Mouse (Mus musculus) right cerebral cortex, postnatal 25 days (tissue): Measurements from ENCODE around the gene G0s2.

Source experiments
- DNase-seq: peaks from one replicate; pipeline ENCODE4 v3.0.0; 2022

Gene G0s2

DNA sequence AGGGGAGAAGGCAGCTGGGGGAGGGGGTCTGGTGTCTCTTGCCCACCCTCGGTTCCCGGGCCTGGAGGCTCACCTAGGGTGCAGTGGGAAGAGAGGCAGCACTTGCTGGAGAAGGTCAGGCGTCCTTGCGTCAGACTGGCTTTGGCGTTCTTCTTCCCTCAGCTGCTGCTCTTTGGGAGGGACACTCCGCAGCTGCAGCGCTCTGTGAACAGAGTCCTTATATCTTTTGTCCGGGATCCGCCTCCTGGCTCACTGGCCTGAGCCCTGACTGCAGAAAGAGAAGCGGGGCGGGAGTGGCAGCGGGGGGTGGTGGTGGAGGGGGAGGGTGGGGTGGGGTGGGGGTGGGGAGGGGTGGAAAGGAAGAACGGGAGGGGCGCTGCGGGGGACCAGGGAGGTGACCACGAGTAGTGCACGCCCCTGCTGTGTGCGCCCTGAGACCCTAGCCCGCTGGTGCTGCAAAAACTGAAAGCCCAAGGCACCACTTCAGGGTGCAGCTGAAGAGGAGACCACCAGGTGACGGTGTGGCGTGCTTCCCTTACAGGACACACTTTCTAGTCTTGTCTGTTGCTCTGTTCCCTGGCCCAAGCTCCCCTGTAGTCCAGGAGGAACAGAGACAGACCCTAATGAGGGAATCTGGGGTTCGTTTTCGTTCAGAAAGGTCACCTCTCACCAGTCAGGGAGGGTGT lies at the start of gene G0s2:
G0s2 (minus strand) TSS at position 302 of the 686 bp plus-strand sequence.
- DNase-seq = peak; percentile 52

DNA sequence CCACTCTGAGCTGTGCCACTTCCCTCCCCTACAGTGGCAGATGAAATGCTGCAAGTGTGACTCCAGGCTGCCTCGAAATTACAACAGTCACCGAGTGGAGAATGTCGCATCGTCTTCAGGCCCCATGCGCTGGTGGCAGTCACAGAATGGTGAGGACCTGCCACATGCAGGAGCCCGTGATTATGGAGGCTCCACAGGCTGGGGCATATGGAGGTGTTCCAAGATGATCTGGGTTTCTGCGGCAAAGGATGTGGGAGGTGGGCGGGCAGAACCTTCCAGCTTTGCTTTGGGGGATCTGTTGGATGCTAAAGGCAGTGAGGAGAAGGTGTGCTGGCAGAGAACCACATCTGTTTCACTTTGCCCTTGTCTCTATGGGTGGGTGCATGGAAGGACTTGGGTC lies 47.4 kb upstream of the G0s2 start:
- no peak for DNase-seq

DNA sequence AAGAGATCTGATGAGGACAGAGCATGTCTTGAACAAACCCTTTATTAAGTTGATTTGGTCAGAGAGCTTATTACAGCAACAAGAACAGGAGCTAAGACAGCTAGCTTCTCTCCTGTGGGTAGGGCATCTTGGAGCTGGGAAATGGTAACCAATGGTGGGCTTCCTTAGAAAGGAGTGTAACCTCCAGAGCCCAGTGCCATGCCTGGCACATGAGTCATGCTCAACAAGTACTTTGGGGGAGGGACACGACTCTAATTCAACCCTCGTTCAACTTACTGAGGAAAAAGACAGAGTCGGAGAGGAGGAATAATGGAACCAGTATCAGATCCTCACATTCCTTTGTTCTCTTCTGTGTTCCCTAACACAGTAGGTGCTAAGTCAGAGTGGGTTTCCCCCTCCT lies 46.7 kb upstream of the G0s2 start:
- DNase-seq = no peak

DNA sequence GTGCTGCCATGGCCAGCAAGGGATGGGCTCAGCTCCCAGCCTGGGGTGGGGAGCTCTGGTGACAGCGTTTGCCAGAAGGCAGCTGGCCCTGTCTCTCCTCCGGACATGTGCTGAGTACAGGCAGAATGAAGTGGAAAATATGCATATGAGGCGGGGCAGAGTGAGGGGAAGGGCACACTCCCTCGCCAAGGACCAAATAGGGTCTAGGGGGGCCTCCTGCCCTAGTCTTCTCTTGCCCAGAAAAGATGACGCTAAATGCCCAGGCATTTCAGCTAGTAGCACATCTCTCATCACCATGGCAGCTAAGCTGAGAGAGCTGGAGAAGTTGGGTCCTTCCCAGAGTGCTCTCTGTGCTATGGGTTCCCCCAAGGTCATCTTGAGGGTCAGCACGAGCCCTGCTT lies 44.1 kb upstream of the G0s2 start:
- DNase-seq = no peak

DNA sequence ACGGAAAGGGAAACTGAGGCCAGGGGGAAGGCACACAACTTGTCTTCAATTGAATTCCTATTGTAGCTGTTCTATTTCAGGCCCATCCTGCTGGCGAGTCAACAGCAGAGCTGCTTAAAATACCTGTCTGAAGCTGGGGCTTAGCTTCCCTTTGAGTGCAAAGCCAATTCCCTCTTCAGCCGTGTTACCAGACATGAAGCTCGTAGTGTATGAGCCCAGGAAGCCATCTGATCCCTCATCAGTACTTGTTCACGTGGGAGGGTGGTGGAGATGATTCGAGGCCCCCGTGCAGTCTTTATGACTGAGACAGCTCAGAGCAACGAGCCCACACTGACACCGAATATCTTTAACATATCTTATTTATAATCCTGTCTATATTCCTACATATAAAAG lies 43.3 kb upstream of the G0s2 start:
- no peak for DNase-seq

DNA sequence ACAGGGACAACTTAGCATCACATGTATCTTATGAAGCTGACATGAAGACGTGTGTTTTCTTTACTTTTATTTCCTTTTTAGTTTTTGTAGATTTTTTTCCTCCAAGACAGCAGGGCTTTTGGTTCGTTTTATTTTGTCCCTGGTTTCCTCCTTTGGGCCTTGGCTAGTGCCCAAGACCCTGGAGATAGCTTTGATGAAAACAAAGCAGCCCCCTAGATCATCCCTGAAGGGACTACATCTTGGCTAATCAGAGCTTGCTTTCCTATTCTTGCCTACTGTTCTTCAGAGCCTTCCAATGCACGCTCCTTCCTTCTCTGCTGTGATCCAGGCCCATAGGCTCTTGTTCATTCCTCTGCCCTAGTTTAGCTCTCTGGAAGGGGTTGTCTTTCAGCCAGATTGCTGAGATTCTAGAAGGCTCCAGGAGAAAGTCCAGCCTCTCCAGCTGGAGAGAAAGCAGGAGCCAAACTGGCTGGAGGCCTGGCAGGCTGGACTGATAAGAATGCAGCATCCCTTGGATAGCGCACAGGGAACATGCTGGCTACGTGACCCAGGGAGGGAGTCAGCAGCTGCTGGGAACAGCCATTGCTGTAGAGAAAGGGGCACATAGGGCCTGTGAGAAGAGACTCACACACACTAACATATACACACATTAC lies 42.8 kb upstream of the G0s2 start:
- DNase-seq = no peak

DNA sequence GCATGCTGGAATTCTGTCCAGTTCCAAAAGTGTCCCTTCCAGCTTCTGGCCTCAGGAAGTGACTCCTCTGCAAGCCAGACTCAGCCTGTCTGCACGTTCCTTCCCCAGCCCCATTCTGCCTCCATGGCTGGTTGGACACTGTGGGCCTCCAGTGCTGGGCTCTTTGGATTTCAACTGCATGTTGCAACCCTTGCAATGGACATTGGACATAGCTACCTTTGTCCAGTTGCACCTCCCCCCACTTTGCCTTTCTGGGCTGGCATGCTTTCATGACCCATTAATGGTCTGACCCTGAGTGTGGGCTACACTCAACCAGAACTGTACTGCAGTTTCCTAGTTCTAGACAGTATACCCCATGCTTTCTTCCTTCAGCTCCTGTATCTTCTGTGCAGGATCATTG lies 38.6 kb upstream of the G0s2 start:
- no peak for DNase-seq

DNA sequence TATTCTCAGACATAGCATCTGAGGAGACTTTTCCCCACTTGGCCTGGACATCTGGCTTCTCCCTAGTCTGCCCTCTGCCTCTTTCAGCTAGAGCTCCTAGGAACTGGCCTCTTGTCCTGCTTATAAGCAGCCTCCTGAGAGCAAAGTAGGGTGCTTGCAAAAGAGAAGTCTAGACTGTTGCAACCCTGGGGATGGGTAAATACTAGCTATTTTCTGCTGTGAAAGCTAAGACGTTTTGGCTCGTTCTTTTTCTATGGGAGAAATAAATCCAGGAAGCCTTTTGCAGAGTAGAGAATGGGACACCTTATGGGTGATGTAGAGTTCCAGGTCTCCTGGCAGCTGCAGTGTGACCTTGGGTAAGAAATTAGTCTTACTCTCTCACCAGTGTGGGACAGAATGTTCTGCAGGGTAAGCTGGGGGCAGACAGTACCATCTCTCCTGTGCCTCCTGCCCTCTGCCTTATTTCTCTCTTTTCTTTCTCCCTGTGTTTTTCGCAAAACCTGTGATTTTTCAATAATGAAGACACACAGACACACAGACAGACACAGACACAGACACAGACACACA lies 37.6 kb upstream of the G0s2 start:
- DNase-seq = no peak

DNA sequence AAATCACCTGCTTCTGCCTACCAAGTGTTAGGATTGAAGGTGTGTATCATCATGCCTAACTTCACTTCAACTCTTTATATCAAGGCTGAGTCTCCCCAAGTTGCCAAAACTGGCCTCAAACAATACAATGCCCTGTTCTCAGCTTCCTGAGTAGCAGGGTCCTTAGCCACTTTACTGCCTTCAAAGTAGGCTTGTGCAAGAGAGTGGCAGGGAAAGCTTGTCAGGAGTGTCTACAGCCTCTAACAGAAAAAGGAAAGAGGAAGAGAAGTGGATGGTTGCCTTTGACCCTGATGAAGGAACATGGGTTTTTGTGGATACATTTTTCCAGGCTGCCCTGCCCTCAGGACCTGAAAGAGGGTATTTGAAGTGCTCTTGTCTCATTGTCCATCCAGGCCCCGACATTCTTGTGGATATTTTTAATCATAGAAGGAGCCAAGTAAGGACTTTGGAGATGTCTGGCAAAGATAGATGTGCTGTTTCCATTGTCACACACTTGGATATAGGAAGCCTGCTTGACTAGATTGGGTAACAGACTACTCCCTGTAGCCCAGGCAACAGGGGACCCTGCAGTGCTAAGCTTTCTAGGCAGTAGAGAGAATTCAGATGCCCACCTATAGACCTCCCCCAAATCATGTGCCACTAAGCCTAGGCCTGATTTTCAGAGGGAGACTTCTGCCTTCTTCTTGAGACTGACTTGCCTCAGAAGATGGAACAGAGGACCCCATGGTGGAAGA lies 36.9 kb upstream of the G0s2 start:
- no peak for DNase-seq

DNA sequence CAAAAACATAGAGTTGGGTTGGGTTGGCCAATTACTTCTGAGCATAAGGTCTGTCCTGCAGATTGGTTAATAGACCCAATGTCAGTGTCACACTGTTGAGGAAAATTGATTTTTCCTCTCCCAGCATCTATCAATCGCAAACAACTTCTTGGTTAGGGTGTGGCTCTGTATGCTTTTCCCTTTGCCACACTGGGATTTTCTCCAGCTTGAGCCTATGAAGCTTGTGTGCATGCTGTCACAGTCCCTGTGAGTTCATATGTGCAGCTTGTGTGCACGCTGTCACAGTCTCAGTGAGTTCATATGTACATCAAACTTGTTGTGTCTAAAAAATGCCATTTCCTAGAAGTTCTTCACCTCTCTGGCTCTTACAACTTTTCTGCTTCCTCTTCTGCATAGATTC lies 33.8 kb upstream of the G0s2 start:
- no peak for DNase-seq

DNA sequence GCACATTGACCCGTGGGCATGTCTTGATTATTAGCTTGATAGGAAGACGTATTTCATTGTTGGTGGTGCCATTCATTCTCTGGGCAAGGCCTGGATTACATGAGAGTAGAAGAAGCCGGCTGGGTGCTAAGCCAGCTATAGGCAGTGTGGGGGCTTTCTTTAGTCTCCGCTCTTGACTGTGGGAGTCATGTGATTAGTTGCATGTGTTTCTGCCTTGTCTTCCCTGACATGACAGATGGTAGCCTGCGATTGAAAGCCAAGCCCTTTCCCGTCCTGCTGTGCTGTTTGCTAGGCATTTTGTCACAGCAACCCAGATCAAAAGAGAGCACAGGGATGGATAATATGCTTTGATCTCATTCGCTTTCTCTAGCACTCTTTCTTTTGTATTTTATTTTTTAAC lies 32.4 kb upstream of the G0s2 start:
- no peak for DNase-seq

DNA sequence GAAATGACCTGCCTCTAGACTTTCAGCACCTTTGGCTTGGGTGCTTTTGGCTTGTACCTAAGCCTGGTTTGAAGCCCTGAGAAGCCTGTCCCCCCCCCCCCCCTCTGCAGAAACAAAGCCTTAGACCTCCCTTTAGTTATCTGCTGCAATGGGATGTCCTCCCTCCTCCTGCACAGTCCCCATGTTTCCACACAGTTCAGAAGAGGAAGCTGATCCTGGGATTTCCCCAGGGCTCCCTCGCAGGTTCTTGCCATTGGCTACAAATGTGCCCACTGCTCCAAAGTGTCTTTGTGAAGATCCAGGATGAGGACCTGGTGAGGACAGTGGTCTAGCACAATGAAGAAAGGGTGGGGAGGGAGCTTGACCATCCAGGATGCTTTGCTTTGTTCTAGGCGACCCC lies 30.1 kb upstream of the G0s2 start:
- no peak for DNase-seq

DNA sequence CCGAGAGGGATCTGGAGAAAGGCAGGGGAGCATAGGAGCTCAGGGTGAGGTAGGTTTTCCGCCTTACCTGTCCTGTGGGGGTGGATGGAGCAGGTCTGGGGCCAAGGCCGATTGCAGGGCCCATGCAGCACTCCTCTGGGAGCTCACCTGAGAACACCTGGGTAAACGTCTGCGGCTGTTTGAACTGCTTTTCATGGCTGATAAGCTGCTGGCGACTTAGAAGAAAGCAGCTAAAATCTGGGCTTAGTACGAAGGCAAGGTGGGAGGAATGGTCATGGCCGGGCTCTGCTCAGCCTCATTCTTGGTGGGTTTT lies 29.0 kb upstream of the G0s2 start:
- DNase-seq = no peak

DNA sequence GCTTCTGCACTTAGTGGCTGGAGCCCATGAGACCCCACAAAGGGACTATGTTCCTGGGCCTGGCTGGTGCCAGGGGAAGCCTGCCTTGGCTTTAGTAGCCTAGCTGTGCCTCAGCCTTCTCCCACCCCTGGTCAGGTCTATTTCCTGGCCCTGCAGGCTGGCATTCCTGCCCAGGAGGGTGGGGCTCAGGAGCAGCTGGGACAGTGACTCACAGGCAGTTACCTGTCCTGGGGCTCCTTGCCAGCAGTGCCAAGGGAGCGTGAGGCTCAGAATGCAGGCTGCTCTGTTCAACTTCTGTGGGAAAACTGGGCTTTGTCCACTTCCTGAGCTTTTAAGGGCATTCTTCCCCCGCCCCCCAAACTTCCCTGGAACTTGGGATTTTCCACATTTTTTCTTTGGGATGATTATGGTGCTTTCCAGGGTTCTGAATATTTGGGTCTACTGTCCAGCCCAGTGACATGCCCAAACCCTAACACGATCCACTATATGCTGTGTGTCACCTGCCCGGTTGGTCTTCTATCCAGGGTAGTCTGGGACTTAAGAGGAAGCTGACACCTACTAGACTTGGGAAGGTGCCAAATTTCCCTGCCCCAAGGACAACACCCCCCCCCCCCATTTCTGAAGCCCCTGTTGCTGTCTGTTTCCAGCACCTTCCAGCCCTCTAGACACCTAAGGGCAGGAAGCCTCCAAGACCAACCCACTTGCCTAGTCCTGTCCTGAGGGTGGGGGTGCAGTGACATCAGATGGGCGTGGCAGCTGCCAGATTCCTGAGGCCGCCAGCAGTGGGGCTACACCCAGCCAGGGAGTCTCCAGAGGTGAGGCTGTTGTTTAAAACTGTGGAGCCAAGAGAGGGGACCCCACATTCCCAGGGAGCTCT lies 28.4 kb upstream of the G0s2 start:
- no peak for DNase-seq

DNA sequence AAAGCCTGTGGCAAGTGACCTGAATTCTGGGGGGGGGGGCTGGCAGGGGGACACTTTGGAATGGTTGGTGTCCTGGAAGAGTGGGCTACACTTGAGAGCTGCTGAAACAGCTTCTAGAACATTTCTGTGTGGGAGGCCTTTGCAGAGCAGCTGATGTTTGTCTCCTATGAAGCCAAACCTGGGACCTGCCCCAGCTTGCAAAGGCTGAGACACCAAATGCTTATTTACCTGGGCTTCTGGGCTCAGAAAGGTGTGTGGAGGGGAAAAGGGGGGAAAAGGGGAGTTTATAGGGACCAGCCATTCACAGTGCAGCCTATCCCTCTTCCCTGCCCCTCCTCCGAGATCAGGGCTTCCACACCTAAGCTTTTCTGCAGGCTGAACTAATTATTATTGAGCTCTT lies 27.0 kb upstream of the G0s2 start:
- no peak for DNase-seq

DNA sequence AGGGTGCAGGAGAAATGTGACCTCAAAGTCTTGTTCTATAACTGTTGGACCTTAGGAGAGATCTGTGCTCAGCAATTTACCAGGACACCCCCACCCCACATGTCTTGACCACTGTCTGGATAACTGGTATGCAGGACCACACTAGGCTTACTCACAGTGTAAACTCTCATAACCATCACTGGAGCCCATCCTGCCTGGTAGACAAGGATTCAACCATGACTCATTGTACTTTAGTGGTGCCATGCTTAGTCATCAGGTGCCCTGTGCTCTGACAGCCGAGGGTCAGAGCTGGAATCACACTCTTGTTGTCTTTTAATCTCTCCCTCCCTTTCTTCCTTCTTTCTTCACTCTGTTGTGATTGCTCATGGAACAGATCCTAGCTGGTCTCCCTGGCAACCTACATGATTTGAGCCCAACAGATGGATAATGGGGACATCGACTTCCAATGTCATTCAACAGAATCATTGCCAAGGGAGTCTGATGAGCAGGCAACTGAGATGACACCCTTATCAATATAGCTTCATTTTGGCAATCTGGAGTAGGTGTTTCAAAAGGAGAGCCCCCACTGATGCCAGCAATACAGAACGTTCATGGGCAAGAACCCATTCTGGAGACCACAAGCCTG lies 25.2 kb upstream of the G0s2 start:
- no peak for DNase-seq

DNA sequence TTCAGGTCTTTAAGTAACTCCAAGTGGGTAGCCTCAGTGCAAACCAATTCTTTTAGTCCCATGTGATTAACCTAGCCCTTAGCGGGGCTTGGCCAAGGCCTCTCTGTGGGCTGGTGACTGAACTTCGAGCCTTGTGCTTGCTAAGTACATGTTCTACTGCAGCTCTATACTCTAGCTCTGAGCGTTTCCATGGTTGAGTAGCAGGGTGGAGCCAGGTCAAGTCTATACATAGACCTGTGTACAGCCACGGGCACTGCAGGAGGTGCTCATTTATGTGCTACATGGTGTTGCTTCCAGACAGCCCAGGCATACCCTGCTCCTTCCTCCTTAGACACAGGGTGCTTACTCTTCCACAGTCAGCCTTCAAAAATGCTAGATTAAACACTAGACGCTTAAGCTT lies 22.9 kb upstream of the G0s2 start:
- no peak for DNase-seq

DNA sequence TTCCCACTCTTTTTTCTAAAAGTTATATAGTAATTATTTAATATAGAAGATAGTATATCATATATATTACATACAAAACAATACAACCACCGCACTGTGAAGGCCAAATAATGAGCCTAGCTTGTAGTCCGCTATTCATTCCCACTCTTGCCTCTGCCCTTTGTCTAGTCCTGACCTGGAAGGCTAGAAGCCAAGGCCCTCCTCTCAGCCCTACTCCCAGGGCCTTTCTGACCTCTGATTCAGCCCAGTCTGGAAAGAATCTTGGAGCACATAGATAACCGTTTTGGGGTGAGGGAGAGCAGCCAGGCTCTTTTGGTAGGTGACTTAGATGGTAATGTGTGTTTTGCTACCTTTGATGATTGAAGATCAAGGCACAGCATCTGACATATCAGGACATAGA lies 20.9 kb upstream of the G0s2 start:
- DNase-seq = no peak

DNA sequence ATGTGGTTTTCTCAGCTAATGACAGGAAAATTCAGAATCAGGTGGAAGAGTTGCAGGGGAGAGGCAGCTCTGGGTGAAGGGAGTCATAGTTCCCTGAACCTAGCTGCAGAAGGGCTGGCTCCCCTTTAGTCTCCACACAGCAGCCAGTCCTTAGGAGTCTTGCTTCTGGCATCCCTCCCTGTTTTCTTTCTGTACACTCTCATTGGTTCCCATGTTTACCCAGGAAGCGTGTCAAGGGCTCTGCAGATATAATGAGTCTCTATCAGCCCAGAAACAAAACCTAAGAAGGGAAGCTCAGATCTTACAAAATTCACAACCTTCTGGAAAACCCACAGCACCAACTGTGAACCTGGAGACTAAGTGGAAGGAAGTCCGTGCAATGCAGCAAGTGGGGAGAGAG lies 20.0 kb upstream of the G0s2 start:
- DNase-seq = no peak

DNA sequence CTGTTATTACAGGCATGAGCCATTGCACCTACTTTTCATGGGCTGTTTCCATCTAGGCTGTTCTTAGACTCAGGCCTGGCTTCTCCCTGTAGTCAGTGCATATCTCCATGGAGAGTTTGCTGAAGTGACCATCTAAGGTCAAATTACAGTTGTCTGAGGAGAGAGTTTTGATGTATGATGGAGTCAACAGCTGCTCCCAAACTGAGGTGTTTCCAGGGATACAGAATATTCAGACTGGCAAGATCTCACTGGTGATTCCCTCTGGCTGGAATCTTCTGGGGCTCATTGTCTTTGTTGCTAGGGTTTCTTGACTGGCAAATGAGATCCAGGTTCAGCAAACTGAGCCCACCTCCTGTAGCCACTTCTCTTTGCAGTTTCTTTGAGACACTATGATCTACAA lies 17.7 kb upstream of the G0s2 start:
- DNase-seq = no peak

DNA sequence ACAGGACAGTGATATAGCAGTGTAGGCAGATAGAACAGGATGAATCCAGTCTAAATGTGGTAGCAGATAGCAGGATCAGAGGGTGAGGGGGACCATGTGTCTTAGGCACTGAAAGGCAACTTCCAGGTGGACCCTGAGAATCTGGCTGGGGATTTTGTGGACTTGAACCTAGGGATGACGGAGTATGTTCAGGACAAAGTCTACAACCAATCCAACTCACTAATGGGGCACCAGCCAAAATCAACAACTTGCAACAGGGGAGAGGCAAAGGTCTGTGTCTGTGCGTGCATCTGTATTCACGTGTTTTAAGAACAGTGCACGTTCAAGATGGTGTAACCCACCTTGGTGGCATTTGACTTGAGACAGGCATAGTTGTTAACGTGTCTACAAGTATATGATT lies 16.9 kb upstream of the G0s2 start:
- DNase-seq = no peak

DNA sequence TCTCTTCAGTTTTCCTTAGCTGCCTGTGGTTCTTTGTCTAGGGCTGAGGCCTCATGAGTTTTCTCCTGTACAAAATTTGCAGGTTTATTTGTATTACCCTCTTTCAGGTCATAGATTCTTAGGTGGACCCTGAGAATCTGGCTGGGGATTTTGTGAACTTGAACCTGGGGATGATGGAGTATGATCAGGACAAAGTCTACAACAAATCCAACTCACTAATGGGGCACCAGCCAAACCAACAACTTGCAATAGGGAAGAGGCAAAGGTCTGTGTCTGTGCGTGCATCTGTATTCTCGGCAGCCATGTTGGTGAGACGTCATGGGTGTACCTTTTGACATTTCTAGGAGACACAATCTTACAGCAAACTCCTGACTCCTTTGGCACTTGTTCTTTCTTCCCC lies 16.1 kb upstream of the G0s2 start:
- no peak for DNase-seq

DNA sequence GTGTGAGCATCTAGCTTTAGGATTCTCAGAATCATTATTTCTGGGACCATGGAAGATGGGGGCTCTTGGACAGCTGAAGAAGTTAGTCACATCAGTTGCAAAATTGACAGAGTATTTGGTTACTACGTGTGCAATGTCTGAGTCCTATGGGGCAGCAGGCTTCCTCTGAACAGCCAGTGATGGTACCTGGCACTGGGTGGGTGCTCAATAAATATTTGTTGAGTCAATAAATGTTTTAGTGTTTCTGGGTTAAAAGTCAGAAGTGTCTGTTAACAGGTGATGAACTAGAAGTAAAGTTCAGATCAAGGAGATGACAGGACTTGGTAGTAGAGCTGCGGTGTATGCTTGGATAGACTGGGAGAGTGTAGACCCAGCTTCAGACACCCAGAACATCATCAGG lies 14.6 kb upstream of the G0s2 start:
- no peak for DNase-seq
